Mouse (Mus musculus): ENCODE measurements around the gene Rfpl4b. TPM values are rescaled to one million over a fixed set of nuclear protein-coding genes. Genes with fewer than 3 reads are reported as not detected.

Rfpl4b gene
- polyA plus RNA-seq, 1 experiment from 2014 or later = not detected

Other genes starting within 250 kb of the Rfpl4b start
- gene Lama4, start 143.7 kb upstream of the Rfpl4b start, polyA plus RNA-seq (2015; fragmentation: Nextera tagmentation; extraction: Ambion mirVana) = 72.6 and 87.7 TPM in 2 replicates